In genomic region chr3:22222351-22222750, GRCm38 (mm10) we compare ENCODE assay signal across 14 mouse cellular contexts.
A peak's percentile ranks its signal among the peaks of the same experiment; 100 is the strongest.
DNase-seq lines count a peak whose midpoint lies in the region; ATAC-seq lines count a peak whose summit lies in the region.
"Had no signal": no experiment of that assay in that cellular context is flagged by ENCODE, and none has a peak within 500 bp of the region (broad histone marks: within the 10 kb centered on the region; RNA-seq: fewer than 3 reads in every experiment).

No protein-coding gene starts in this region.

- H3K27ac ChIP-seq in midbrain, embryonic 11.5 days (ENCODE audit: low read depth, low read length) = no peak overlapping the region
- H3K27ac ChIP-seq in midbrain, embryonic 14.5 days (replicated peaks; ENCODE audit: low read depth, low read length) = no peak overlapping the region
- H3K27ac ChIP-seq in hindbrain, embryonic 13.5 days = no peak overlapping the region
- H3K27ac ChIP-seq in kidney, embryonic 16.5 days (ENCODE audit: low read length) = no peak overlapping the region
- H3K27ac ChIP-seq: forebrain, embryonic 13.5 days; liver, embryonic 13.5 days; macrophage had no signal

- H3K9me3 ChIP-seq in midbrain, embryonic 11.5 days (ENCODE audit: control insufficient read depth, low read length) = no peaks in the 10 kb centered on the region
- no peaks in the 10 kb centered on the region for H3K9me3 ChIP-seq in midbrain, embryonic 14.5 days (ENCODE audit: control insufficient read depth, low read length)
- H3K9me3 ChIP-seq in hindbrain, embryonic 13.5 days = no peaks in the 10 kb centered on the region
- no peaks in the 10 kb centered on the region for H3K9me3 ChIP-seq in kidney, embryonic 16.5 days (ENCODE audit: low read length)
- H3K9me3 ChIP-seq: forebrain, embryonic 13.5 days; liver, embryonic 13.5 days had no signal

- H3K27me3 ChIP-seq in midbrain, embryonic 11.5 days (ENCODE audit: control insufficient read depth, insufficient read depth, low read length) = no peaks in the 10 kb centered on the region
- H3K27me3 ChIP-seq in midbrain, embryonic 14.5 days (ENCODE audit: control insufficient read depth, insufficient read depth, low read length) = no peaks in the 10 kb centered on the region
- H3K27me3 ChIP-seq in hindbrain, embryonic 13.5 days = no peaks in the 10 kb centered on the region
- no peaks in the 10 kb centered on the region for H3K27me3 ChIP-seq in kidney, embryonic 16.5 days (ENCODE audit: insufficient read depth, low read length)
- H3K27me3 ChIP-seq: forebrain, embryonic 13.5 days; liver, embryonic 13.5 days had no signal

- no peak for DNase-seq in frontal cortex, postnatal 36 days (ENCODE audit: low spot score in 2 of 2)
- DNase-seq in midbrain, embryonic 11.5 days (ENCODE audit: low spot score, missing footprints) = peak; percentile 71
- DNase-seq in midbrain, embryonic 14.5 days = no peak
- no peak for DNase-seq in spleen, adult 12 weeks (ENCODE audit: low spot score)
- no peak for DNase-seq in thymus, postnatal 10 days (ENCODE audit: low spot score in 2 of 2)
- DNase-seq: cerebellum, adult 2 months; gastrocnemius, postnatal 14 days; kidney, adult 11 months; liver, embryonic 13.5 days had no signal

- no peak overlapping the region for H3K9ac ChIP-seq in midbrain, embryonic 11.5 days (ENCODE audit: low read length)
- no peak overlapping the region for H3K9ac ChIP-seq in midbrain, embryonic 14.5 days (replicated peaks; ENCODE audit: low read length)
- H3K9ac ChIP-seq in hindbrain, embryonic 13.5 days = no peak overlapping the region
- no peak overlapping the region for H3K9ac ChIP-seq in kidney, embryonic 16.5 days (replicated peaks; ENCODE audit: low read length)
- H3K9ac ChIP-seq: forebrain, embryonic 13.5 days; liver, embryonic 13.5 days had no signal

- WGBS in midbrain, embryonic 11.5 days = 38% methylated on average over 12 of the region's 12 CpGs
- 36% methylated on average over 12 of the region's 12 CpGs for WGBS in midbrain, embryonic 14.5 days
- WGBS in hindbrain, embryonic 13.5 days = 54% methylated on average over 12 of the region's 12 CpGs
- WGBS in kidney, embryonic 16.5 days = 42% methylated on average over 12 of the region's 12 CpGs

- no peaks in the 10 kb centered on the region for H3K36me3 ChIP-seq in midbrain, embryonic 11.5 days (ENCODE audit: control insufficient read depth, insufficient read depth, low read length)
- no peaks in the 10 kb centered on the region for H3K36me3 ChIP-seq in midbrain, embryonic 14.5 days (ENCODE audit: control insufficient read depth, insufficient read depth, low read length)
- 0 out of 2 replicates have a peak, but pooled peaks cover 5% of the 10 kb centered on the region for H3K36me3 ChIP-seq in hindbrain, embryonic 13.5 days
- no peaks in the 10 kb centered on the region for H3K36me3 ChIP-seq in kidney, embryonic 16.5 days (ENCODE audit: insufficient read depth, low read length)
- H3K36me3 ChIP-seq: liver, embryonic 13.5 days had no signal

- 0 out of 2 replicates have a peak, but pooled peaks have one; percentile 4 for ATAC-seq in frontal cortex, adult (ENCODE audit: low TSS enrichment)
- 0 out of 2 replicates have a peak, but pooled peaks have one; percentile 48 for ATAC-seq in midbrain, embryonic 11.5 days (ENCODE audit: low FRiP score)
- no peak for ATAC-seq in midbrain, embryonic 14.5 days (ENCODE audit: low FRiP score, low TSS enrichment)
- peak; percentile 39; the same call in 1 of the 2 replicates for ATAC-seq in hindbrain, embryonic 13.5 days (ENCODE audit: low FRiP score)
- ATAC-seq in kidney, embryonic 16.5 days (ENCODE audit: low FRiP score, low TSS enrichment) = no peak
- ATAC-seq: forebrain, embryonic 13.5 days had no signal

- H3K4me2 ChIP-seq in midbrain, embryonic 11.5 days = no peak overlapping the region
- no peak overlapping the region for H3K4me2 ChIP-seq in midbrain, embryonic 14.5 days (ENCODE audit: low read length)
- no peak overlapping the region for H3K4me2 ChIP-seq in hindbrain, embryonic 13.5 days
- no peak overlapping the region for H3K4me2 ChIP-seq in kidney, embryonic 16.5 days (replicated peaks; ENCODE audit: low read depth, low read length)
- H3K4me2 ChIP-seq: forebrain, embryonic 13.5 days; liver, embryonic 13.5 days had no signal

- no peaks in the 10 kb centered on the region for H3K4me1 ChIP-seq in midbrain, embryonic 11.5 days (ENCODE audit: control insufficient read depth, insufficient read depth, low read length)
- no peaks in the 10 kb centered on the region for H3K4me1 ChIP-seq in midbrain, embryonic 14.5 days (ENCODE audit: control insufficient read depth, insufficient read depth, low read length)
- no peaks in the 10 kb centered on the region for H3K4me1 ChIP-seq in hindbrain, embryonic 13.5 days (replicated peaks)
- H3K4me1 ChIP-seq in kidney, embryonic 16.5 days (ENCODE audit: insufficient read depth, low read length) = no peaks in the 10 kb centered on the region
- H3K4me1 ChIP-seq: forebrain, embryonic 13.5 days; liver, embryonic 13.5 days had no signal

- no peak overlapping the region for H3K4me3 ChIP-seq in midbrain, embryonic 11.5 days (ENCODE audit: low read depth, low read length)
- H3K4me3 ChIP-seq in midbrain, embryonic 14.5 days (replicated peaks; ENCODE audit: low read depth, low read length) = no peak overlapping the region
- H3K4me3 ChIP-seq in hindbrain, embryonic 13.5 days = no peak overlapping the region
- H3K4me3 ChIP-seq in kidney, embryonic 16.5 days (ENCODE audit: low read length) = no peak overlapping the region
- H3K4me3 ChIP-seq: forebrain, embryonic 13.5 days; liver, embryonic 13.5 days had no signal

Comparison
In these comparisons a context has a peak if more than half of its experiments do, and no peak if none do; other contexts are left out.
1. ATAC-seq: peak in frontal cortex, adult (single experiment), midbrain, embryonic 11.5 days (single experiment) and hindbrain, embryonic 13.5 days (single experiment); none in midbrain, embryonic 14.5 days (single experiment) and kidney, embryonic 16.5 days (single experiment).